Mouse (Mus musculus): ENCODE results near the gene Galnt11. TPM values are rescaled to one million over a fixed set of nuclear protein-coding genes. Genes with fewer than 3 reads are reported as not detected.

Gene Galnt11
- polyA plus RNA-seq, 1 experiment from 2014 or later, result 39.2 TPM

Other genes with a start within 250 kb of the Galnt11 start
- gene Prkag2, start 121.3 kb upstream of the Galnt11 start, polyA plus RNA-seq (2016; fragmentation: Nextera tagmentation; extraction: Ambion mirVana), result 31.8 and 32.2 TPM in 2 replicates
- not detected in 2 replicates for gene Galntl5, start 40.4 kb upstream of the Galnt11 start, polyA plus RNA-seq (2016; fragmentation: Nextera tagmentation; extraction: Ambion mirVana)
- not detected in 2 replicates for gene E130116L18Rik, start 1.2 kb downstream of the Galnt11 start, polyA plus RNA-seq (2016; fragmentation: Nextera tagmentation; extraction: Ambion mirVana)

Measured in embryonic facial prominence, embryonic 12.5 days (tissue).